Mouse (Mus musculus) embryonic facial prominence, embryonic 15.5 days (tissue): ENCODE measurements around the gene Mrpl23. TPM values are rescaled to one million over a fixed set of nuclear protein-coding genes. Genes with fewer than 3 reads are reported as not detected.

Experiments used
- ATAC-seq: fragments of 200-750 bp; cut with Nextera tagmentation; 2 replicates; pipeline ENCODE4 v1.8.0; 2017; ENCODE audit warnings: low read depth, moderate TSS enrichment; ENCODE audit not compliant: insufficient number of reproducible peaks, low FRiP score, low TSS enrichment
- H3K27ac ChIP-seq: fragments of 300-500 bp; sonication (generic); replicated peaks from 2 replicates; pipeline ENCODE4 v1.5.1; 2015; ENCODE audit warnings: mild to moderate bottlenecking, inconsistent platforms
- H3K27me3 ChIP-seq: fragments of 300-500 bp; sonication (generic); 2 replicates; pipeline ENCODE4 v1.6.1; 2015; ENCODE audit warnings: inconsistent platforms
- H3K36me3 ChIP-seq: fragments of 300-500 bp; sonication (generic); 2 replicates; pipeline ENCODE4 v1.6.1; 2015; ENCODE audit warnings: mild to moderate bottlenecking, inconsistent platforms
- H3K4me1 ChIP-seq: fragments of 300-500 bp; sonication (generic); 2 replicates; pipeline ENCODE4 v1.6.1; 2015; ENCODE audit warnings: inconsistent platforms
- H3K4me2 ChIP-seq: fragments of 300-500 bp; sonication (generic); replicated peaks from 2 replicates; pipeline ENCODE4 v1.6.1; 2015; ENCODE audit warnings: mild to moderate bottlenecking, inconsistent platforms
- H3K4me3 ChIP-seq: fragments of 300-500 bp; sonication (generic); replicated peaks from 2 replicates; pipeline ENCODE4 v1.5.1; 2015; ENCODE audit warnings: mild to moderate bottlenecking, inconsistent platforms
- H3K9ac ChIP-seq: fragments of 300-500 bp; sonication (generic); 2 replicates; pipeline ENCODE4 v1.6.1; 2015; ENCODE audit warnings: inconsistent platforms
- H3K9me3 ChIP-seq: fragments of 300-500 bp; sonication (generic); replicated peaks from 2 replicates; pipeline ENCODE4 v1.6.1; 2016; ENCODE audit warnings: inconsistent platforms
- WGBS: fragments of 180-500 bp; shearing (Covaris S2); methylation state at CpG from one replicate; pipeline ENCODE4 v1.1.7; 2015; 5-methylcytosine and 5-hydroxymethylcytosine counted together
- polyA plus RNA-seq: library from polyadenylated mRNA; unstranded; fragments of >200 nt; fragmentation: Nextera tagmentation; extraction: Ambion mirVana; gene quantifications from 2 replicates; pipeline ENCODE4 v1.2.1, GENCODE M21; 2015

The Mrpl23 gene
- 28.5 and 32.7 TPM in 2 replicates for polyA plus RNA-seq

DNA sequence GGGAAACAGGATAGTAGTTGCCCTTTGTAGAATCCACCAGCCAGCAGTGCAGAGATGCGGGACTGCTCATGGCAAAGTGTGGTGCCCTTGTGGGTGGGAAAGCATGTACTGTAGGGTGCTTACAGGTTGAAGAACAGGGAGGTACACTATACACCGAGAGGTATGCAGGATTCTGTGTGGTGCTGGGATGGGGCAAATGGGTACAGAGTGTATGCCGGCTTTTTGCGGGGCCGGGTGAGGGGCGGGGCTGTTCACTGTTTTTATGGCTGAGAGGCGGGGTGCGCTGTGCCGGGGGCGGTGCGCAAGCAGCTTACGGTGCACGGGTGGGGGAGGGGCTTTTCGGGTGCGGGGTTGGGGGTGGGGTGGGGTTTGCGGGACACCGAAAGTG is at the start of gene Mrpl23:
Gene Mrpl23 (plus strand): TSS at position 16 of the 388 bp plus-strand sequence.
- Histone ChIP-seq H3K4me2 (peak within 1 kb of the TSS; percentile 86), H3K4me3 (peak within 1 kb of the TSS; percentile 65), H3K27ac (peak within 1 kb of the TSS; percentile 97), H3K9me3 (no peaks in the 10 kb centered on the region), H3K27me3 (no peaks in the 10 kb centered on the region), H3K4me1 (peaks cover 52% of the 10 kb centered on the region), H3K9ac (peak within 1 kb of the TSS; percentile 80), H3K36me3 (peaks cover 7% of the 10 kb centered on the region; the same call in 1 of the 2 replicates)
- ATAC-seq: peak; percentile 61
- WGBS: 5% methylated on average over 17 of the region's 17 CpGs

DNA sequence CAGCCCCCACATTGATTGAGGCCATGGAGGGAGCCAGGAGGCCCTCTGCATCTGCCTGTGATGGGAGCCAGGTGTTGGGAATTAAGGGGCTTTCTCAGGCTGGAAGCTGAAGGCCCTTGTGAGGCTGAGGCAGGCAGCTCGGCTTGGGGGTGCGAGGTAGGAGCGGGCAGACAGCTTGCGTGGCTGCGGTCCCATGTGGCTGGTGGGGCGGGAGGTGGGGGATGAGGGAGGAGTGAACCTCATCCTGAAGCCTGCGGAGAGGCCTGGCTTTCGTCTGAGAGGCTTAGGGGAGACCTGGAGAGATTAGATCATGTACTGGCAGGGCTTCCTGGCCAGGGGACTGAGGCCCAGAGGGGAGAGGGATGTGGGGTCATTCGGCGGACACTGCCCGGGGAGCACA is 49.4 kb upstream of the Mrpl23 start:
- no peak overlapping the region for H3K9ac ChIP-seq
- no peaks in the 10 kb centered on the region for H3K36me3 ChIP-seq
- ATAC-seq: peak; percentile 12; the same call in 1 of the 2 replicates
- no peak overlapping the region for H3K4me3 ChIP-seq
- no peaks in the 10 kb centered on the region for H3K9me3 ChIP-seq
- WGBS: 35% methylated on average over 11 of the region's 11 CpGs
- H3K27me3 ChIP-seq: no peaks in the 10 kb centered on the region
- H3K4me1 ChIP-seq: peaks cover 86% of the 10 kb centered on the region
- no peak overlapping the region for H3K4me2 ChIP-seq
- H3K27ac ChIP-seq: peak overlapping the region; percentile 98

DNA sequence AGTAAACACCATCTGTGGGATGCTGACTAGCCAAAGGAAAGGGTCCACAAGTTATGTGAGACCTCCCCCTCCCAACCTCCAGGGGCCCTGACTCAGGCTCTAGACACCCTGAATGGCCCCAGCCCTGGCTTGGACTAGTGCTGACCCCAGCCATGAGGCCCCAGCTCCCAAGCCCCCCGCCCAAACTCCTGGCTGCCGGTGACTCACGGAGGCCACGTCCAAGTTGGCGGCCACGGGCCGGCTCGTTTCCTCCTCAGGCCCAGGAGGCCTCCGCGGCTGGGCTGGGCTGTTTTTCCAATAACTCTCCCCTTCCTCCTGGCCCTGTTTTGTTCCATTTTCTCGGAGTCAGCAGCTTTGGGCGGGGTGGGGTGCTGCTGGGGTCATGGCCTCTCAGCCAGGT is 47.7 kb upstream of the Mrpl23 start:
- Histone ChIP-seq H3K27ac (peak overlapping the region; percentile 98), H3K36me3 (peaks cover 8% of the 10 kb centered on the region), H3K9ac (no peak overlapping the region), H3K27me3 (no peaks in the 10 kb centered on the region), H3K9me3 (no peaks in the 10 kb centered on the region), H3K4me1 (peaks cover 87% of the 10 kb centered on the region), H3K4me3 (no peak overlapping the region), H3K4me2 (no peak overlapping the region)
- ATAC-seq: no peak
- WGBS: 66% methylated on average over 12 of the region's 12 CpGs

GRCm38 (mm10) chr7:142486751-142487162 is 45.7 kb upstream of the Mrpl23 start:
- Histone ChIP-seq H3K9me3 (no peaks in the 10 kb centered on the region), H3K9ac (no peak overlapping the region), H3K4me1 (peaks cover 70% of the 10 kb centered on the region), H3K4me2 (no peak overlapping the region), H3K36me3 (peaks cover 20% of the 10 kb centered on the region), H3K4me3 (no peak overlapping the region), H3K27ac (peak overlapping the region; percentile 98), H3K27me3 (no peaks in the 10 kb centered on the region)
- ATAC-seq: peak; percentile 47
- WGBS: 26% methylated on average over 8 of the region's 8 CpGs

GRCm38 (mm10) chr7:142487341-142487859 is 45.1 kb upstream of the Mrpl23 start:
- Histone ChIP-seq H3K27me3 (no peaks in the 10 kb centered on the region), H3K9ac (no peak overlapping the region), H3K27ac (peak overlapping the region; percentile 98), H3K9me3 (no peaks in the 10 kb centered on the region), H3K4me3 (no peak overlapping the region), H3K36me3 (peaks cover 20% of the 10 kb centered on the region), H3K4me2 (no peak overlapping the region), H3K4me1 (peaks cover 63% of the 10 kb centered on the region)
- 17% methylated on average over 9 of the region's 9 CpGs for WGBS
- peak; percentile 74 for ATAC-seq

DNA sequence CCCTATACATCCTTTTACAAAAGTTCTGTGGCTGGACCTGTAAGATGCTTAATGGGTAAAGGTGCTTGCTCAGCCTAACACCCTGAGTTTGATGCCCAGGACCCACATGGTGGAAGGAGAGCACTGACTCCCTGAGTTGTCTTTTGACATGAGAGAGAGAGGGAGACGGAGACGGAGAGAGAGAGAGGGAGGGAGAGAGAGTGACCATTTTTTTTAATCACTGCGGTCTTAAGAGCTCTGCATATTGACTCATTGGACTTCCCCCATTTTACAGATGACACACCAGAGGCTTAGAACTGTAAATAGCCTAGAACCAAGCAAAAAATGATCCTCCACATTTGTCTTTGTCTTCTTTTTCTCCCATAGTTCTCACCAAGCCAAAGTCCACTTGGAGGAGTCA is 44.4 kb upstream of the Mrpl23 start:
- H3K9ac ChIP-seq: no peak overlapping the region
- peak overlapping the region; percentile 98 for H3K27ac ChIP-seq
- peaks cover 20% of the 10 kb centered on the region for H3K36me3 ChIP-seq
- WGBS: 68% methylated on average over 3 of the region's 3 CpGs
- H3K9me3 ChIP-seq: no peaks in the 10 kb centered on the region
- peaks cover 57% of the 10 kb centered on the region for H3K4me1 ChIP-seq
- no peak overlapping the region for H3K4me2 ChIP-seq
- H3K4me3 ChIP-seq: no peak overlapping the region
- ATAC-seq: no peak
- no peaks in the 10 kb centered on the region for H3K27me3 ChIP-seq

GRCm38 (mm10) chr7:142493535-142493934 is 39.0 kb upstream of the Mrpl23 start:
- Histone ChIP-seq H3K4me3 (no peak overlapping the region), H3K4me1 (peaks cover 7% of the 10 kb centered on the region; the same call in 1 of the 2 replicates), H3K27ac (peak overlapping the region; percentile 55), H3K9me3 (no peaks in the 10 kb centered on the region), H3K36me3 (peaks cover 20% of the 10 kb centered on the region), H3K4me2 (no peak overlapping the region), H3K9ac (no peak overlapping the region), H3K27me3 (no peaks in the 10 kb centered on the region)
- ATAC-seq: peak; percentile 40; the same call in 1 of the 2 replicates
- WGBS: 60% methylated on average over 8 of the region's 8 CpGs

DNA sequence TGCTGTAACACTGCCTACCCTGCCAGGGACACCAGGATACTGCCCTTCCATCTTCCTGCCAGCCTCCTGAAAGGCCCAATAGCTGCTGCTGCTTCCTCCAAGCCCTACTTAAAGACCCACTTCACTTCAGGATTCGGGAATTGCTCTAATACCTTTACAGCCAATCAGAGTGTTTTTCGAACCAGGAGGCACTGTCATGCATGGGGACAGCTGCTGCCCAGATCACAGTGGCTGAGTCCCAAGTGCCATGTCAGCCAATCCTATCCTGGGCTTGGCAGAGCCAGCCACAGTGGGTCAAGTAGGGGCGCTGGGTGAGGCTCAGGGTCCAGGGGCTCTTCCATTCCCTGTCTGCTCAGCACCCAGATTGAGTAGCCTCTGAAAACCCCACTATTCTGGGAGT is 36.3 kb upstream of the Mrpl23 start:
- H3K4me3 ChIP-seq: no peak overlapping the region
- H3K4me2 ChIP-seq: no peak overlapping the region
- H3K27me3 ChIP-seq: no peaks in the 10 kb centered on the region
- ATAC-seq: no peak
- H3K9me3 ChIP-seq: no peaks in the 10 kb centered on the region
- WGBS: 70% methylated on average over 3 of the region's 3 CpGs
- H3K27ac ChIP-seq: no peak overlapping the region
- peaks cover 5% of the 10 kb centered on the region; the same call in 1 of the 2 replicates for H3K4me1 ChIP-seq
- no peak overlapping the region for H3K9ac ChIP-seq
- H3K36me3 ChIP-seq: peaks cover under 1% of the 10 kb centered on the region; the same call in 1 of the 2 replicates

- WGBS: 80% methylated on average over 5 of the region's 5 CpGs
- Histone ChIP-seq H3K4me1 (peaks cover 5% of the 10 kb centered on the region; the same call in 1 of the 2 replicates), H3K4me2 (no peak overlapping the region), H3K36me3 (no peaks in the 10 kb centered on the region; the same call in 1 of the 2 replicates), H3K9me3 (no peaks in the 10 kb centered on the region), H3K4me3 (no peak overlapping the region), H3K27ac (no peak overlapping the region), H3K27me3 (no peaks in the 10 kb centered on the region), H3K9ac (no peak overlapping the region)
- no peak for ATAC-seq
Measured at GRCm38 (mm10) chr7:142496800-142497199, 35.7 kb upstream of the Mrpl23 start.

- H3K9ac ChIP-seq: no peak overlapping the region
- H3K9me3 ChIP-seq: no peaks in the 10 kb centered on the region
- H3K27ac ChIP-seq: no peak overlapping the region
- H3K4me2 ChIP-seq: no peak overlapping the region
- no peaks in the 10 kb centered on the region for H3K27me3 ChIP-seq
- no peak for ATAC-seq
- no peak overlapping the region for H3K4me3 ChIP-seq
- H3K4me1 ChIP-seq: peaks cover 5% of the 10 kb centered on the region; the same call in 1 of the 2 replicates
- WGBS: 86% methylated on average over 2 of the region's 2 CpGs
- no peaks in the 10 kb centered on the region for H3K36me3 ChIP-seq
Measured at GRCm38 (mm10) chr7:142497775-142498174, 34.7 kb upstream of the Mrpl23 start.

GRCm38 (mm10) chr7:142498575-142498974 is 33.9 kb upstream of the Mrpl23 start, which contains the start of gene Tnnt3:
Gene Tnnt3, plus strand, starts transcription at chr7:142498836.
- ATAC-seq: no peak
- Histone ChIP-seq H3K4me2 (no peak within 1 kb of the TSS), H3K27ac (peak within 1 kb of the TSS; percentile 65; the same call in 1 of the 2 replicates), H3K27me3 (no peaks in the 10 kb centered on the region), H3K9me3 (no peaks in the 10 kb centered on the region), H3K4me3 (no peak within 1 kb of the TSS), H3K36me3 (no peaks in the 10 kb centered on the region), H3K9ac (no peak within 1 kb of the TSS), H3K4me1 (peaks cover 5% of the 10 kb centered on the region; the same call in 1 of the 2 replicates)
- 81% methylated on average over 2 of the region's 2 CpGs for WGBS
